8 mouse cellular contexts compared by ENCODE assay signal in genomic region chr10:126978277-126978994, GRCm38 (mm10). TPM values are rescaled to one million over a fixed set of nuclear protein-coding genes. Genes with fewer than 3 reads are reported as not detected.
DNase-seq lines count a peak whose midpoint lies in the region; ATAC-seq and TF ChIP-seq lines count a peak whose summit lies in the region.

Gene Ctdsp2, plus strand, starts transcription at chr10:126978717.

- TF ChIP-seq CTCF in kidney, adult 2 months (conservative IDR thresholded peaks at IDR 0.05; ENCODE audit: insufficient read depth, insufficient read length, low read depth, low read length): no peak
- TF ChIP-seq CTCF in spleen, adult 2 months (IDR thresholded peaks at IDR 0.05; ENCODE audit: extremely low read depth, insufficient read depth, insufficient read length, insufficient replicate concordance): no peak

- peak within 1 kb of the TSS; percentile 100 for H3K27ac ChIP-seq in embryonic facial prominence, embryonic 13.5 days
- H3K27ac ChIP-seq in kidney, adult 2 months (ENCODE audit: insufficient read depth, low read depth, low read length): peak within 1 kb of the TSS; percentile 99
- peak within 1 kb of the TSS; percentile 100 for H3K27ac ChIP-seq in limb, embryonic 12.5 days
- peak within 1 kb of the TSS; percentile 98 for H3K27ac ChIP-seq in midbrain, embryonic 15.5 days
- peak within 1 kb of the TSS; percentile 95 for H3K27ac ChIP-seq in spleen, adult 2 months (ENCODE audit: insufficient read depth, low read length)

- peaks cover 36% of the 10 kb centered on the region for H3K4me1 ChIP-seq in embryonic facial prominence, embryonic 13.5 days
- H3K4me1 ChIP-seq in kidney, adult 2 months (ENCODE audit: control insufficient read depth, insufficient read depth, low read length): peaks cover 33% of the 10 kb centered on the region
- H3K4me1 ChIP-seq in limb, embryonic 12.5 days (replicated peaks): peaks cover 40% of the 10 kb centered on the region
- peaks cover 40% of the 10 kb centered on the region for H3K4me1 ChIP-seq in midbrain, embryonic 15.5 days
- peaks cover 23% of the 10 kb centered on the region; the same call in 1 of the 2 replicates for H3K4me1 ChIP-seq in spleen, adult 2 months (ENCODE audit: control insufficient read depth, insufficient read depth, insufficient read length)

- H3K4me2 ChIP-seq in embryonic facial prominence, embryonic 13.5 days: peak within 1 kb of the TSS; percentile 99
- peak within 1 kb of the TSS; percentile 98 for H3K4me2 ChIP-seq in limb, embryonic 12.5 days
- peak within 1 kb of the TSS; percentile 86 for H3K4me2 ChIP-seq in midbrain, embryonic 15.5 days

- peak within 1 kb of the TSS; percentile 95 for H3K4me3 ChIP-seq in embryonic facial prominence, embryonic 13.5 days
- peak within 1 kb of the TSS; percentile 96 for H3K4me3 ChIP-seq in kidney, adult 2 months (ENCODE audit: insufficient read depth, low read depth, low read length)
- H3K4me3 ChIP-seq in limb, embryonic 12.5 days (replicated peaks): peak within 1 kb of the TSS; percentile 100
- H3K4me3 ChIP-seq in midbrain, embryonic 15.5 days: peak within 1 kb of the TSS; percentile 95
- peak within 1 kb of the TSS; percentile 98 for H3K4me3 ChIP-seq in spleen, adult 2 months (ENCODE audit: extremely low read depth, insufficient read depth, insufficient read length)

- TF ChIP-seq POLR2A in kidney, adult 2 months (IDR thresholded peaks at IDR 0.05; ENCODE audit: low read depth, low read length): peak; percentile 87
- peak; percentile 10; the same call in 1 of the 2 replicates for TF ChIP-seq POLR2A in spleen, adult 2 months (IDR thresholded peaks at IDR 0.05; ENCODE audit: low read depth, low read length)

- WGBS in embryonic facial prominence, embryonic 13.5 days: under 1% methylated on average over 55 of the region's 56 CpGs
- under 1% methylated on average over 55 of the region's 56 CpGs for WGBS in kidney, adult 2 months
- WGBS in limb, embryonic 12.5 days: under 1% methylated on average over 55 of the region's 56 CpGs
- WGBS in midbrain, embryonic 15.5 days: under 1% methylated on average over 47 of the region's 56 CpGs
- under 1% methylated on average over 56 of the region's 56 CpGs for WGBS in spleen, adult 2 months

- DNase-seq in 3134 (ENCODE audit: extremely low read depth, insufficient read length, low spot score): peak; percentile 100
- DNase-seq in adrenal gland, postnatal 36 days: peak; percentile 100
- DNase-seq in heart, adult 18-20 months: peak; percentile 100
- DNase-seq in kidney, adult 2 months: peak; percentile 100
- DNase-seq in spleen, adult 2 months (ENCODE audit: low read depth in 1 of 2, low spot score in 2 of 2): peak; percentile 71 to 98

- H3K27me3 ChIP-seq in embryonic facial prominence, embryonic 13.5 days: no peaks in the 10 kb centered on the region
- H3K27me3 ChIP-seq in kidney, adult 2 months (replicated peaks; ENCODE audit: control insufficient read depth, insufficient read depth, low read length): no peaks in the 10 kb centered on the region
- H3K27me3 ChIP-seq in limb, embryonic 12.5 days: no peaks in the 10 kb centered on the region
- 0 out of 2 replicates have a peak, but pooled peaks cover 3% of the 10 kb centered on the region for H3K27me3 ChIP-seq in midbrain, embryonic 15.5 days (replicated peaks)
- H3K27me3 ChIP-seq in spleen, adult 2 months (ENCODE audit: control insufficient read depth, insufficient read depth, low read length): no peaks in the 10 kb centered on the region

- peak; percentile 90 for ATAC-seq in embryonic facial prominence, embryonic 13.5 days (ENCODE audit: insufficient number of reproducible peaks, insufficient read depth, low FRiP score, low TSS enrichment, low read depth)
- ATAC-seq in limb, embryonic 12.5 days (ENCODE audit: insufficient number of reproducible peaks, insufficient read depth, low FRiP score, low TSS enrichment, low read depth): peak; percentile 92
- ATAC-seq in midbrain, embryonic 15.5 days (replicated peaks): peak; percentile 92

- H3K36me3 ChIP-seq in embryonic facial prominence, embryonic 13.5 days: peaks cover 5% of the 10 kb centered on the region; the same call in 1 of the 2 replicates
- no peaks in the 10 kb centered on the region for H3K36me3 ChIP-seq in kidney, adult 2 months (ENCODE audit: control insufficient read depth, insufficient read depth, low read length)
- H3K36me3 ChIP-seq in limb, embryonic 12.5 days: peaks cover 11% of the 10 kb centered on the region; the same call in 1 of the 2 replicates
- H3K36me3 ChIP-seq in midbrain, embryonic 15.5 days (replicated peaks): no peaks in the 10 kb centered on the region
- no peaks in the 10 kb centered on the region for H3K36me3 ChIP-seq in spleen, adult 2 months (ENCODE audit: control insufficient read depth, insufficient read depth, low read length)

- no peaks in the 10 kb centered on the region for H3K9me3 ChIP-seq in embryonic facial prominence, embryonic 13.5 days
- H3K9me3 ChIP-seq in limb, embryonic 12.5 days: no peaks in the 10 kb centered on the region
- H3K9me3 ChIP-seq in midbrain, embryonic 15.5 days: no peaks in the 10 kb centered on the region

- peak within 1 kb of the TSS; percentile 99 for H3K9ac ChIP-seq in embryonic facial prominence, embryonic 13.5 days
- H3K9ac ChIP-seq in limb, embryonic 12.5 days (replicated peaks): peak within 1 kb of the TSS; percentile 98
- peak within 1 kb of the TSS; percentile 70 for H3K9ac ChIP-seq in midbrain, embryonic 15.5 days

RNA-seq across cellular contexts. Expression of gene Ctdsp2, which starts in this region (rescaled TPM):
- total RNA-seq in adrenal gland, postnatal 36 days (2021): 100 to 1,000 TPM; 102 to 158 TPM
- 84.8 and 87.4 TPM in 2 replicates for polyA plus RNA-seq in embryonic facial prominence, embryonic 13.5 days (2015; fragmentation: Nextera tagmentation; extraction: Ambion mirVana)
- 10 to 100 TPM; 83.8 to 94.3 TPM for total RNA-seq in heart, adult 18-20 months (2021)
- 118 and 126 TPM in 2 replicates for polyA plus RNA-seq in kidney, adult 2 months (2012; rRNA removed)
- 74.6 and 89.2 TPM in 2 replicates for polyA plus RNA-seq in limb, embryonic 12.5 days (2016; fragmentation: Nextera tagmentation; extraction: Ambion mirVana)
- polyA plus RNA-seq in midbrain, embryonic 15.5 days (2015; fragmentation: Nextera tagmentation; extraction: Ambion mirVana): 16.5 and 18.6 TPM in 2 replicates
- 61.4 and 67.3 TPM in 2 replicates for polyA plus RNA-seq in spleen, adult 2 months (2012; rRNA removed)

Comparison
In these comparisons a context has a peak if more than half of its experiments do, and no peak if none do; other contexts are left out.
1. Peak in every context shown above with its lines: DNase-seq, ATAC-seq, H3K4me3 ChIP-seq and H3K27ac ChIP-seq.